Mouse (Mus musculus): ENCODE results near the gene Gm7173. TPM values are rescaled to one million over a fixed set of nuclear protein-coding genes. Genes with fewer than 3 reads are reported as not detected.

Gene Gm7173
- polyA plus RNA-seq (2012; rRNA removed), result 0.16 and 0.21 TPM in 2 replicates

- no peaks in the 10 kb centered on the region for H3K27me3 ChIP-seq (ENCODE audit: control insufficient read depth, insufficient read depth, low read length)
- TF ChIP-seq POLR2A (IDR thresholded peaks at IDR 0.05; ENCODE audit: borderline replicate concordance, insufficient read depth, low read length), result no peak
- WGBS, result 17% methylated on average over 23 of the region's 23 CpGs
- peak; percentile 30 to 37 for DNase-seq
- H3K27ac ChIP-seq (ENCODE audit: insufficient read depth, low read length), result no peak within 1 kb of the TSS
- no peaks in the 10 kb centered on the region for H3K4me1 ChIP-seq (ENCODE audit: control insufficient read depth, insufficient read depth, low read length)
- H3K4me3 ChIP-seq (replicated peaks; ENCODE audit: insufficient read depth, low read depth, low read length), result peak within 1 kb of the TSS; percentile 46
Observed at GRCm38 (mm10) chrX:79516977-79517645, at the start of gene Gm7173. Gene Gm7173, minus strand, starts transcription at chrX:79517285.

GRCm38 (mm10) chrX:79517646-79518016 lies 546 bp upstream of the Gm7173 start:
- 40% methylated on average over 1 of the region's 1 CpGs for WGBS

GRCm38 (mm10) chrX:79316790-79317189 lies 200.3 kb downstream of the Gm7173 start:
- Histone ChIP-seq H3K4me3 (replicated peaks; ENCODE audit: insufficient read depth, low read depth, low read length) (no peak overlapping the region), H3K4me1 (ENCODE audit: control insufficient read depth, insufficient read depth, low read length) (no peaks in the 10 kb centered on the region), H3K27ac (ENCODE audit: insufficient read depth, low read length) (no peak overlapping the region), H3K27me3 (ENCODE audit: control insufficient read depth, insufficient read depth, low read length) (no peaks in the 10 kb centered on the region)
- TF ChIP-seq CTCF (IDR thresholded peaks at IDR 0.05; ENCODE audit: borderline replicate concordance, insufficient read depth, low read depth, low read length) (no peak), POLR2A (IDR thresholded peaks at IDR 0.05; ENCODE audit: borderline replicate concordance, insufficient read depth, low read length) (no peak)
- no peak for DNase-seq

More at GRCm38 (mm10) chrX:79517646-79518016, 546 bp upstream of the Gm7173 start:
- DNase-seq, result no peak
- H3K27ac ChIP-seq (ENCODE audit: insufficient read depth, low read length), result no peak overlapping the region
- no peak for TF ChIP-seq CTCF (IDR thresholded peaks at IDR 0.05; ENCODE audit: borderline replicate concordance, insufficient read depth, low read depth, low read length)
- TF ChIP-seq POLR2A (IDR thresholded peaks at IDR 0.05; ENCODE audit: borderline replicate concordance, insufficient read depth, low read length), result no peak
- H3K4me1 ChIP-seq (ENCODE audit: control insufficient read depth, insufficient read depth, low read length), result no peaks in the 10 kb centered on the region
- H3K27me3 ChIP-seq (ENCODE audit: control insufficient read depth, insufficient read depth, low read length), result no peaks in the 10 kb centered on the region
- no peak overlapping the region for H3K4me3 ChIP-seq (replicated peaks; ENCODE audit: insufficient read depth, low read depth, low read length)

Other genes starting within 250 kb of the Gm7173 start
- gene Mageb16, start 154.2 kb upstream of the Gm7173 start, polyA plus RNA-seq (2012; rRNA removed), result 0.23 TPM in 1 of 2 replicates, not detected in the other